Mouse (Mus musculus): Measurements from ENCODE around the gene Pbxip1. TPM values are rescaled to one million over a fixed set of nuclear protein-coding genes. Genes with fewer than 3 reads are reported as not detected.
A peak's percentile ranks its signal among the peaks of the same experiment; 100 is the strongest.

Pbxip1 gene
- polyA plus RNA-seq, 1 experiment from 2014 or later = 8.3 TPM

- Histone ChIP-seq H3K27me3 (replicated peaks; ENCODE audit: control insufficient read depth, insufficient read depth, low read length) (no peaks in the 10 kb centered on the region), H3K36me3 (ENCODE audit: control insufficient read depth, insufficient read depth, low read length) (peaks cover 23% of the 10 kb centered on the region), H3K4me1 (ENCODE audit: control insufficient read depth, insufficient read depth, low read length) (peaks cover 20% of the 10 kb centered on the region), H3K9me3 (replicated peaks; ENCODE audit: control insufficient read depth, low read length) (no peaks in the 10 kb centered on the region), H3K27ac (ENCODE audit: low read depth, low read length) (peak within 1 kb of the TSS; percentile 67), H3K4me2 (ENCODE audit: low read length) (peak within 1 kb of the TSS; percentile 81), H3K9ac (ENCODE audit: low read length) (peak within 1 kb of the TSS; percentile 66), H3K4me3 (ENCODE audit: low read depth, low read length) (peak within 1 kb of the TSS; percentile 48)
- ATAC-seq (peak; percentile 95), DNase-seq (ENCODE audit: low spot score) (peak; percentile 100)
- under 1% methylated on average over 39 of the region's 39 CpGs for WGBS
Measured at GRCm38 (mm10) chr3:89418170-89418860, 18.2 kb upstream of the Pbxip1 start, which contains the start of the genes Cks1b and Shc1. Gene Cks1b, minus strand, starts transcription at chr3:89418383. Gene Shc1, plus strand, starts transcription at chr3:89418443.

- H3K4me2 ChIP-seq (ENCODE audit: low read length) = peak overlapping the region; percentile 81
- H3K9me3 ChIP-seq (replicated peaks; ENCODE audit: control insufficient read depth, low read length) = no peaks in the 10 kb centered on the region
- peaks cover 20% of the 10 kb centered on the region for H3K4me1 ChIP-seq (ENCODE audit: control insufficient read depth, insufficient read depth, low read length)
- H3K36me3 ChIP-seq (ENCODE audit: control insufficient read depth, insufficient read depth, low read length) = peaks cover 21% of the 10 kb centered on the region
- H3K4me3 ChIP-seq (ENCODE audit: low read depth, low read length) = peak overlapping the region; percentile 48
- peak; percentile 13 for ATAC-seq
- no peaks in the 10 kb centered on the region for H3K27me3 ChIP-seq (replicated peaks; ENCODE audit: control insufficient read depth, insufficient read depth, low read length)
- peak overlapping the region; percentile 67 for H3K27ac ChIP-seq (ENCODE audit: low read depth, low read length)
- H3K9ac ChIP-seq (ENCODE audit: low read length) = peak overlapping the region; percentile 66
- no peak for DNase-seq (ENCODE audit: low spot score)
- WGBS = under 1% methylated on average over 16 of the region's 16 CpGs
Measured at GRCm38 (mm10) chr3:89418861-89419250, 17.6 kb upstream of the Pbxip1 start.

- peaks cover 20% of the 10 kb centered on the region for H3K4me1 ChIP-seq (ENCODE audit: control insufficient read depth, insufficient read depth, low read length)
Measured at GRCm38 (mm10) chr3:89419571-89419970, 16.9 kb upstream of the Pbxip1 start.

GRCm38 (mm10) chr3:89419981-89420380 is 16.5 kb upstream of the Pbxip1 start:
- Histone ChIP-seq H3K36me3 (ENCODE audit: control insufficient read depth, insufficient read depth, low read length) (peaks cover 12% of the 10 kb centered on the region), H3K4me2 (ENCODE audit: low read length) (peak overlapping the region; percentile 81), H3K4me1 (ENCODE audit: control insufficient read depth, insufficient read depth, low read length) (peaks cover 20% of the 10 kb centered on the region), H3K9ac (ENCODE audit: low read length) (peak overlapping the region; percentile 66; the same call in 1 of the 2 replicates), H3K9me3 (replicated peaks; ENCODE audit: control insufficient read depth, low read length) (no peaks in the 10 kb centered on the region), H3K27ac (ENCODE audit: low read depth, low read length) (0 out of 2 replicates have a peak overlapping the region, but pooled peaks have one; percentile 33), H3K4me3 (ENCODE audit: low read depth, low read length) (peak overlapping the region; percentile 48), H3K27me3 (replicated peaks; ENCODE audit: control insufficient read depth, insufficient read depth, low read length) (no peaks in the 10 kb centered on the region)
- no peak for ATAC-seq
- WGBS = 39% methylated on average over 3 of the region's 3 CpGs
- no peak for DNase-seq (ENCODE audit: low spot score)

More at GRCm38 (mm10) chr3:89419571-89419970, 16.9 kb upstream of the Pbxip1 start:
- H3K4me3 ChIP-seq (ENCODE audit: low read depth, low read length) = peak overlapping the region; percentile 48
- no peak for ATAC-seq
- peak overlapping the region; percentile 66 for H3K9ac ChIP-seq (ENCODE audit: low read length)
- peaks cover 15% of the 10 kb centered on the region for H3K36me3 ChIP-seq (ENCODE audit: control insufficient read depth, insufficient read depth, low read length)
- H3K27me3 ChIP-seq (replicated peaks; ENCODE audit: control insufficient read depth, insufficient read depth, low read length) = no peaks in the 10 kb centered on the region
- H3K9me3 ChIP-seq (replicated peaks; ENCODE audit: control insufficient read depth, low read length) = no peaks in the 10 kb centered on the region
- DNase-seq (ENCODE audit: low spot score) = peak; percentile 39
- H3K27ac ChIP-seq (ENCODE audit: low read depth, low read length) = 0 out of 2 replicates have a peak overlapping the region, but pooled peaks have one; percentile 33
- H3K4me2 ChIP-seq (ENCODE audit: low read length) = peak overlapping the region; percentile 81
- 4% methylated on average over 9 of the region's 9 CpGs for WGBS

GRCm38 (mm10) chr3:89420421-89420820 is 16.1 kb upstream of the Pbxip1 start:
- Histone ChIP-seq H3K4me3 (ENCODE audit: low read depth, low read length) (no peak overlapping the region), H3K9me3 (replicated peaks; ENCODE audit: control insufficient read depth, low read length) (no peaks in the 10 kb centered on the region), H3K27me3 (replicated peaks; ENCODE audit: control insufficient read depth, insufficient read depth, low read length) (no peaks in the 10 kb centered on the region), H3K4me1 (ENCODE audit: control insufficient read depth, insufficient read depth, low read length) (peaks cover 20% of the 10 kb centered on the region), H3K9ac (ENCODE audit: low read length) (no peak overlapping the region), H3K27ac (ENCODE audit: low read depth, low read length) (no peak overlapping the region), H3K4me2 (ENCODE audit: low read length) (no peak overlapping the region), H3K36me3 (ENCODE audit: control insufficient read depth, insufficient read depth, low read length) (peaks cover 13% of the 10 kb centered on the region; the same call in 1 of the 2 replicates)
- no peak for ATAC-seq
- WGBS = 86% methylated on average over 2 of the region's 2 CpGs
- DNase-seq (ENCODE audit: low spot score) = no peak

GRCm38 (mm10) chr3:89421002-89421774 is 15.3 kb upstream of the Pbxip1 start:
- no peak overlapping the region for H3K27ac ChIP-seq (ENCODE audit: low read depth, low read length)
- peak overlapping the region; percentile 42 for H3K4me2 ChIP-seq (ENCODE audit: low read length)
- peaks cover 20% of the 10 kb centered on the region for H3K4me1 ChIP-seq (ENCODE audit: control insufficient read depth, insufficient read depth, low read length)

GRCm38 (mm10) chr3:89421810-89422473 is 14.6 kb upstream of the Pbxip1 start:
- peaks cover 17% of the 10 kb centered on the region for H3K4me1 ChIP-seq (ENCODE audit: control insufficient read depth, insufficient read depth, low read length)
- H3K4me2 ChIP-seq (ENCODE audit: low read length) = peak overlapping the region; percentile 42
- no peaks in the 10 kb centered on the region for H3K27me3 ChIP-seq (replicated peaks; ENCODE audit: control insufficient read depth, insufficient read depth, low read length)
- no peak overlapping the region for H3K27ac ChIP-seq (ENCODE audit: low read depth, low read length)
- 0 out of 2 replicates have a peak, but pooled peaks cover 7% of the 10 kb centered on the region for H3K36me3 ChIP-seq (ENCODE audit: control insufficient read depth, insufficient read depth, low read length)
- peak overlapping the region; percentile 25 for H3K4me3 ChIP-seq (ENCODE audit: low read depth, low read length)
- H3K9ac ChIP-seq (ENCODE audit: low read length) = peak overlapping the region; percentile 66
- 5% methylated on average over 22 of the region's 22 CpGs for whole genome bisulfite sequencing
- DNase-seq (ENCODE audit: low spot score) (no peak), ATAC-seq (no peak)
- no peaks in the 10 kb centered on the region for H3K9me3 ChIP-seq (replicated peaks; ENCODE audit: control insufficient read depth, low read length)

More at GRCm38 (mm10) chr3:89421002-89421774, 15.3 kb upstream of the Pbxip1 start:
- H3K27me3 ChIP-seq (replicated peaks; ENCODE audit: control insufficient read depth, insufficient read depth, low read length) = no peaks in the 10 kb centered on the region
- DNase-seq (ENCODE audit: low spot score) (peak; percentile 58), ATAC-seq (no peak; the same call in 1 of the 2 replicates)
- no peaks in the 10 kb centered on the region for H3K9me3 ChIP-seq (replicated peaks; ENCODE audit: control insufficient read depth, low read length)
- H3K9ac ChIP-seq (ENCODE audit: low read length) = peak overlapping the region; percentile 66; the same call in 1 of the 2 replicates
- WGBS = 4% methylated on average over 11 of the region's 11 CpGs
- peaks cover 9% of the 10 kb centered on the region; the same call in 1 of the 2 replicates for H3K36me3 ChIP-seq (ENCODE audit: control insufficient read depth, insufficient read depth, low read length)
- H3K4me3 ChIP-seq (ENCODE audit: low read depth, low read length) = peak overlapping the region; percentile 25

- Histone ChIP-seq H3K9me3 (replicated peaks; ENCODE audit: control insufficient read depth, low read length) (no peaks in the 10 kb centered on the region), H3K36me3 (ENCODE audit: control insufficient read depth, insufficient read depth, low read length) (peaks cover 13% of the 10 kb centered on the region; the same call in 1 of the 2 replicates), H3K4me2 (ENCODE audit: low read length) (peak overlapping the region; percentile 42), H3K27me3 (replicated peaks; ENCODE audit: control insufficient read depth, insufficient read depth, low read length) (no peaks in the 10 kb centered on the region), H3K9ac (ENCODE audit: low read length) (no peak overlapping the region), H3K4me3 (ENCODE audit: low read depth, low read length) (no peak overlapping the region), H3K4me1 (ENCODE audit: control insufficient read depth, insufficient read depth, low read length) (peaks cover 17% of the 10 kb centered on the region), H3K27ac (ENCODE audit: low read depth, low read length) (no peak overlapping the region)
- DNase-seq (ENCODE audit: low spot score) = no peak
- WGBS = 75% methylated on average over 6 of the region's 6 CpGs
- no peak for ATAC-seq
Measured at GRCm38 (mm10) chr3:89422556-89423205, 13.8 kb upstream of the Pbxip1 start.
